Mouse (Mus musculus) heart, embryonic 13.5 days (tissue): ENCODE measurements around the gene Ripor1. TPM values are rescaled to one million over a fixed set of nuclear protein-coding genes. Genes with fewer than 3 reads are reported as not detected.
"Not testable (repeated sequence)": the region's sequence is repeated elsewhere in the genome, so short reads cannot be mapped to it uniquely, and the experiment has no call there.

Source experiments
- ATAC-seq: fragments of 200-750 bp; cut with Nextera tagmentation; 2 replicates; pipeline ENCODE4 v1.8.0; 2017; ENCODE audit warnings: moderate TSS enrichment; ENCODE audit not compliant: insufficient number of reproducible peaks, low FRiP score, low TSS enrichment; ENCODE audit errors: extremely low read depth
- H3K27ac ChIP-seq: fragments of 300-500 bp; sonication (generic); replicated peaks from 2 replicates; pipeline ENCODE4 v1.5.1; 2015; ENCODE audit warnings: moderate library complexity, mild to moderate bottlenecking, inconsistent platforms
- H3K27me3 ChIP-seq: fragments of 300-500 bp; sonication (generic); replicated peaks from 2 replicates; pipeline ENCODE4 v1.6.1; 2015; ENCODE audit warnings: mild to moderate bottlenecking, inconsistent platforms
- H3K36me3 ChIP-seq: fragments of 300-500 bp; sonication (generic); 2 replicates; pipeline ENCODE4 v1.6.1; 2015; ENCODE audit warnings: mild to moderate bottlenecking, inconsistent platforms
- H3K4me1 ChIP-seq: fragments of 300-500 bp; sonication (generic); 2 replicates; pipeline ENCODE4 v1.6.1; 2015; ENCODE audit warnings: inconsistent platforms
- H3K4me2 ChIP-seq: fragments of 300-500 bp; sonication (generic); 2 replicates; pipeline ENCODE4 v1.6.1; 2015; ENCODE audit warnings: inconsistent platforms, mild to moderate bottlenecking, moderate library complexity
- H3K4me3 ChIP-seq: fragments of 300-500 bp; sonication (generic); 2 replicates; pipeline ENCODE4 v1.5.1; 2015; ENCODE audit warnings: moderate library complexity, mild to moderate bottlenecking, inconsistent platforms
- H3K9ac ChIP-seq: fragments of 300-500 bp; sonication (generic); 2 replicates; pipeline ENCODE4 v1.6.1; 2015; ENCODE audit warnings: inconsistent platforms, mild to moderate bottlenecking, moderate library complexity
- H3K9me3 ChIP-seq: fragments of 300-500 bp; sonication (generic); 2 replicates; pipeline ENCODE4 v1.6.1; 2016; ENCODE audit warnings: inconsistent platforms
- WGBS: fragments of 180-500 bp; shearing (Covaris S2); methylation state at CpG from one replicate; pipeline ENCODE4 v1.1.7; 2015; ENCODE audit warnings: mixed read lengths; 5-methylcytosine and 5-hydroxymethylcytosine counted together
- polyA plus RNA-seq: library from polyadenylated mRNA; unstranded; fragments of >200 nt; fragmentation: Nextera tagmentation; extraction: Ambion mirVana; gene quantifications from 2 replicates; pipeline ENCODE4 v1.2.1, GENCODE M21; 2015

Ripor1 gene
- 32.1 and 32.5 TPM in 2 replicates for polyA plus RNA-seq

- Histone ChIP-seq H3K9ac (peak within 1 kb of the TSS; percentile 97), H3K4me3 (peak within 1 kb of the TSS; percentile 90), H3K27ac (peak within 1 kb of the TSS; percentile 92), H3K4me2 (peak within 1 kb of the TSS; percentile 84), H3K36me3 (no peaks in the 10 kb centered on the region), H3K4me1 (peaks cover 44% of the 10 kb centered on the region), H3K9me3 (no peaks in the 10 kb centered on the region), H3K27me3 (no peaks in the 10 kb centered on the region)
- peak; percentile 59 for ATAC-seq
- WGBS: 0% methylated on average over 28 of the region's 42 CpGs
Observed at GRCm38 (mm10) chr8:105604804-105605381, at the start of gene Ripor1. Gene Ripor1, plus strand, starts transcription at chr8:105605255.

GRCm38 (mm10) chr8:105562863-105563262, 42.2 kb upstream of the Ripor1 start:
- Histone ChIP-seq H3K4me3 (no peak overlapping the region), H3K9ac (no peak overlapping the region), H3K27ac (no peak overlapping the region), H3K4me1 (peaks cover 30% of the 10 kb centered on the region), H3K9me3 (no peaks in the 10 kb centered on the region), H3K27me3 (0 out of 2 replicates have a peak, but pooled peaks cover 4% of the 10 kb centered on the region), H3K4me2 (no peak overlapping the region), H3K36me3 (peaks cover 29% of the 10 kb centered on the region)
- 85% methylated on average over 3 of the region's 3 CpGs for WGBS
- ATAC-seq: no peak

- Histone ChIP-seq H3K9ac (no peak overlapping the region), H3K27ac (no peak overlapping the region), H3K9me3 (no peaks in the 10 kb centered on the region), H3K4me2 (0 out of 2 replicates have a peak overlapping the region, but pooled peaks have one; percentile 92), H3K4me1 (peaks cover 30% of the 10 kb centered on the region), H3K36me3 (peaks cover 20% of the 10 kb centered on the region), H3K27me3 (peaks cover 4% of the 10 kb centered on the region; the same call in 1 of the 2 replicates), H3K4me3 (no peak overlapping the region)
- WGBS: 88% methylated on average over 1 of the region's 1 CpGs
- ATAC-seq: no peak
Observed at GRCm38 (mm10) chr8:105563871-105564270, 41.2 kb upstream of the Ripor1 start.

GRCm38 (mm10) chr8:105564573-105565229, 40.4 kb upstream of the Ripor1 start:
- Histone ChIP-seq H3K27ac (peak overlapping the region; percentile 86; the same call in 1 of the 2 replicates), H3K36me3 (peaks cover 15% of the 10 kb centered on the region), H3K4me3 (peak overlapping the region; percentile 98), H3K4me2 (peak overlapping the region; percentile 92), H3K4me1 (peaks cover 30% of the 10 kb centered on the region), H3K9ac (peak overlapping the region; percentile 97)
- H3K27me3 ChIP-seq, H3K9me3 ChIP-seq, ATAC-seq: not testable (repeated sequence)
- 74% methylated on average over 9 of the region's 9 CpGs for WGBS

GRCm38 (mm10) chr8:105565401-105565881, 39.6 kb upstream of the Ripor1 start:
- Histone ChIP-seq H3K4me3 (peak overlapping the region; percentile 98), H3K27me3 (peaks cover 4% of the 10 kb centered on the region; the same call in 1 of the 2 replicates), H3K4me1 (peaks cover 30% of the 10 kb centered on the region), H3K4me2 (peak overlapping the region; percentile 92), H3K27ac (peak overlapping the region; percentile 86), H3K9ac (peak overlapping the region; percentile 97), H3K9me3 (no peaks in the 10 kb centered on the region), H3K36me3 (peaks cover 8% of the 10 kb centered on the region)
- peak; percentile 49 for ATAC-seq
- under 1% methylated on average over 31 of the region's 31 CpGs for WGBS

GRCm38 (mm10) chr8:105565952-105566702, 38.9 kb upstream of the Ripor1 start, which contains the start of gene Atp6v0d1:
Gene Atp6v0d1, minus strand, starts transcription at chr8:105566047.
- Histone ChIP-seq H3K36me3 (peaks cover 7% of the 10 kb centered on the region), H3K4me1 (peaks cover 30% of the 10 kb centered on the region), H3K27ac (peak within 1 kb of the TSS; percentile 86), H3K27me3 (peaks cover 4% of the 10 kb centered on the region; the same call in 1 of the 2 replicates), H3K9me3 (no peaks in the 10 kb centered on the region), H3K9ac (peak within 1 kb of the TSS; percentile 97), H3K4me3 (peak within 1 kb of the TSS; percentile 98), H3K4me2 (peak within 1 kb of the TSS; percentile 92)
- WGBS: 2% methylated on average over 52 of the region's 53 CpGs
- peak; percentile 98 for ATAC-seq

- Histone ChIP-seq H3K4me1 (peaks cover 30% of the 10 kb centered on the region), H3K4me3 (peak overlapping the region; percentile 98), H3K27ac (peak overlapping the region; percentile 60; the same call in 1 of the 2 replicates), H3K4me2 (peak overlapping the region; percentile 92), H3K9ac (peak overlapping the region; percentile 80), H3K27me3 (peaks cover 4% of the 10 kb centered on the region; the same call in 1 of the 2 replicates), H3K9me3 (no peaks in the 10 kb centered on the region), H3K36me3 (peaks cover 5% of the 10 kb centered on the region)
- ATAC-seq: no peak
- WGBS: 22% methylated on average over 27 of the region's 27 CpGs
Observed at GRCm38 (mm10) chr8:105566703-105567595, 38.1 kb upstream of the Ripor1 start.

- Histone ChIP-seq H3K27ac (no peak overlapping the region), H3K4me3 (no peak overlapping the region), H3K27me3 (peaks cover 4% of the 10 kb centered on the region; the same call in 1 of the 2 replicates), H3K4me1 (peaks cover 5% of the 10 kb centered on the region), H3K4me2 (no peak overlapping the region), H3K36me3 (no peaks in the 10 kb centered on the region), H3K9ac (no peak overlapping the region), H3K9me3 (no peaks in the 10 kb centered on the region)
- ATAC-seq: no peak
- 82% methylated on average over 9 of the region's 9 CpGs for WGBS
Observed at GRCm38 (mm10) chr8:105571810-105572209, 33.2 kb upstream of the Ripor1 start.

- no peak for ATAC-seq
- H3K9me3 ChIP-seq: no peaks in the 10 kb centered on the region
- H3K4me1 ChIP-seq: no peaks in the 10 kb centered on the region
- H3K4me3 ChIP-seq: no peak overlapping the region
- no peak overlapping the region for H3K27ac ChIP-seq
- no peak overlapping the region for H3K4me2 ChIP-seq
- H3K27me3 ChIP-seq: no peaks in the 10 kb centered on the region; the same call in 1 of the 2 replicates
- no peaks in the 10 kb centered on the region for H3K36me3 ChIP-seq
- H3K9ac ChIP-seq: no peak overlapping the region
Observed at GRCm38 (mm10) chr8:105573427-105573826, 31.6 kb upstream of the Ripor1 start.

- ATAC-seq: no peak
- Histone ChIP-seq H3K9ac (no peak overlapping the region), H3K9me3 (no peaks in the 10 kb centered on the region), H3K4me3 (no peak overlapping the region), H3K27me3 (no peaks in the 10 kb centered on the region), H3K4me1 (peaks cover 2% of the 10 kb centered on the region; the same call in 1 of the 2 replicates), H3K27ac (no peak overlapping the region), H3K4me2 (no peak overlapping the region), H3K36me3 (no peaks in the 10 kb centered on the region)
- WGBS: 39% methylated on average over 6 of the region's 6 CpGs
Observed at GRCm38 (mm10) chr8:105574741-105575140, 30.3 kb upstream of the Ripor1 start.
